Mouse (Mus musculus): ENCODE data around the gene Tuba4a. TPM values are rescaled to one million over a fixed set of nuclear protein-coding genes. Genes with fewer than 3 reads are reported as not detected.

Gene Tuba4a
- total and polyA plus RNA-seq, 2 experiments from 2014 or later = 87.0 to 165 TPM

- no peaks in the 10 kb centered on the region for H3K36me3 ChIP-seq (ENCODE audit: insufficient read depth, low read length)
- DNase-seq (ENCODE audit: low spot score) (no peak), ATAC-seq (ENCODE audit: low FRiP score) (no peak)
- no peak overlapping the region for H3K27ac ChIP-seq (ENCODE audit: low read depth, low read length)
- H3K4me1 ChIP-seq (ENCODE audit: insufficient read depth, low read length) = 0 out of 2 replicates have a peak, but pooled peaks cover 4% of the 10 kb centered on the region
- no peak overlapping the region for H3K9ac ChIP-seq (replicated peaks; ENCODE audit: low read length, poor library complexity, severe bottlenecking)
- H3K4me2 ChIP-seq (ENCODE audit: low read depth, low read length, poor library complexity, severe bottlenecking) = no peak overlapping the region
- peaks cover 12% of the 10 kb centered on the region for H3K27me3 ChIP-seq (ENCODE audit: insufficient read depth, low read length)
- no peaks in the 10 kb centered on the region for H3K9me3 ChIP-seq (ENCODE audit: low read length)
- no peak overlapping the region for H3K4me3 ChIP-seq (ENCODE audit: low read depth, low read length)
- no peak for TF ChIP-seq CTCF (IDR thresholded peaks at IDR 0.05)
- WGBS = 65% methylated on average over 6 of the region's 6 CpGs
Observed at GRCm38 (mm10) chr1:75223532-75223931, 3.9 kb upstream of the Tuba4a start.

- TF ChIP-seq CTCF (IDR thresholded peaks at IDR 0.05) = no peak
- H3K27ac ChIP-seq (ENCODE audit: low read depth, low read length) = no peak overlapping the region
- 76% methylated on average over 6 of the region's 6 CpGs for WGBS
- H3K4me2 ChIP-seq (ENCODE audit: low read depth, low read length, poor library complexity, severe bottlenecking) = no peak overlapping the region
- no peaks in the 10 kb centered on the region for H3K9me3 ChIP-seq (ENCODE audit: low read length)
- peaks cover 12% of the 10 kb centered on the region for H3K27me3 ChIP-seq (ENCODE audit: insufficient read depth, low read length)
- no peak overlapping the region for H3K4me3 ChIP-seq (ENCODE audit: low read depth, low read length)
- H3K9ac ChIP-seq (replicated peaks; ENCODE audit: low read length, poor library complexity, severe bottlenecking) = no peak overlapping the region
- H3K36me3 ChIP-seq (ENCODE audit: insufficient read depth, low read length) = no peaks in the 10 kb centered on the region
- ATAC-seq (ENCODE audit: low FRiP score) = no peak
- 0 out of 2 replicates have a peak, but pooled peaks cover 4% of the 10 kb centered on the region for H3K4me1 ChIP-seq (ENCODE audit: insufficient read depth, low read length)
- DNase-seq (ENCODE audit: low spot score) = no peak
Observed at GRCm38 (mm10) chr1:75222926-75223325, 3.3 kb upstream of the Tuba4a start.

GRCm38 (mm10) chr1:75221538-75221937, 1.9 kb upstream of the Tuba4a start:
- Histone ChIP-seq H3K9me3 (ENCODE audit: low read length) (no peaks in the 10 kb centered on the region), H3K36me3 (ENCODE audit: insufficient read depth, low read length) (no peaks in the 10 kb centered on the region), H3K27ac (ENCODE audit: low read depth, low read length) (no peak overlapping the region), H3K9ac (replicated peaks; ENCODE audit: low read length, poor library complexity, severe bottlenecking) (no peak overlapping the region), H3K4me1 (ENCODE audit: insufficient read depth, low read length) (0 out of 2 replicates have a peak, but pooled peaks cover 4% of the 10 kb centered on the region), H3K4me2 (ENCODE audit: low read depth, low read length, poor library complexity, severe bottlenecking) (no peak overlapping the region), H3K4me3 (ENCODE audit: low read depth, low read length) (no peak overlapping the region), H3K27me3 (ENCODE audit: insufficient read depth, low read length) (peaks cover 12% of the 10 kb centered on the region)
- WGBS = 86% methylated on average over 3 of the region's 3 CpGs
- TF ChIP-seq CTCF (IDR thresholded peaks at IDR 0.05) = no peak
- DNase-seq (ENCODE audit: low spot score) (no peak), ATAC-seq (ENCODE audit: low FRiP score) (no peak)

- ATAC-seq (ENCODE audit: low FRiP score) = peak; percentile 90
- TF ChIP-seq CTCF (IDR thresholded peaks at IDR 0.05) = peak; percentile 45
- H3K27me3 ChIP-seq (ENCODE audit: insufficient read depth, low read length) = peaks cover 12% of the 10 kb centered on the region
- peak overlapping the region; percentile 73 for H3K9ac ChIP-seq (replicated peaks; ENCODE audit: low read length, poor library complexity, severe bottlenecking)
- H3K36me3 ChIP-seq (ENCODE audit: insufficient read depth, low read length) = peaks cover 11% of the 10 kb centered on the region; the same call in 1 of the 2 replicates
- no peak overlapping the region for H3K27ac ChIP-seq (ENCODE audit: low read depth, low read length)
- peak overlapping the region; percentile 61 for H3K4me3 ChIP-seq (ENCODE audit: low read depth, low read length)
- H3K4me2 ChIP-seq (ENCODE audit: low read depth, low read length, poor library complexity, severe bottlenecking) = peak overlapping the region; percentile 99
- 0 out of 2 replicates have a peak, but pooled peaks cover 4% of the 10 kb centered on the region for H3K4me1 ChIP-seq (ENCODE audit: insufficient read depth, low read length)
- 0% methylated on average over 24 of the region's 24 CpGs for WGBS
- DNase-seq (ENCODE audit: low spot score) = peak; percentile 87
- no peaks in the 10 kb centered on the region for H3K9me3 ChIP-seq (ENCODE audit: low read length)
Observed at GRCm38 (mm10) chr1:75219078-75219477, 587 bp downstream of the Tuba4a start.

GRCm38 (mm10) chr1:75218227-75219001, 1.3 kb downstream of the Tuba4a start:
- H3K9ac ChIP-seq (replicated peaks; ENCODE audit: low read length, poor library complexity, severe bottlenecking) = peak overlapping the region; percentile 73

GRCm38 (mm10) chr1:75217893-75218226, 1.8 kb downstream of the Tuba4a start:
- Histone ChIP-seq H3K9me3 (ENCODE audit: low read length) (no peaks in the 10 kb centered on the region), H3K27ac (ENCODE audit: low read depth, low read length) (no peak overlapping the region), H3K4me3 (ENCODE audit: low read depth, low read length) (peak overlapping the region; percentile 61), H3K4me1 (ENCODE audit: insufficient read depth, low read length) (0 out of 2 replicates have a peak, but pooled peaks cover 4% of the 10 kb centered on the region), H3K4me2 (ENCODE audit: low read depth, low read length, poor library complexity, severe bottlenecking) (peak overlapping the region; percentile 99), H3K27me3 (ENCODE audit: insufficient read depth, low read length) (peaks cover 12% of the 10 kb centered on the region), H3K9ac (replicated peaks; ENCODE audit: low read length, poor library complexity, severe bottlenecking) (peak overlapping the region; percentile 73; the same call in 1 of the 2 replicates), H3K36me3 (ENCODE audit: insufficient read depth, low read length) (peaks cover 19% of the 10 kb centered on the region)
- DNase-seq (ENCODE audit: low spot score) (no peak), ATAC-seq (ENCODE audit: low FRiP score) (no peak)
- TF ChIP-seq CTCF (IDR thresholded peaks at IDR 0.05) = no peak
- WGBS = 5% methylated on average over 6 of the region's 6 CpGs

More at GRCm38 (mm10) chr1:75218227-75219001, 1.3 kb downstream of the Tuba4a start:
- DNase-seq (ENCODE audit: low spot score) (no peak), ATAC-seq (ENCODE audit: low FRiP score) (peak; percentile 32; the same call in 1 of the 2 replicates)
- no peak overlapping the region for H3K27ac ChIP-seq (ENCODE audit: low read depth, low read length)
- peaks cover 12% of the 10 kb centered on the region for H3K27me3 ChIP-seq (ENCODE audit: insufficient read depth, low read length)
- 2% methylated on average over 38 of the region's 38 CpGs for WGBS
- no peak for TF ChIP-seq CTCF (IDR thresholded peaks at IDR 0.05)
- peak overlapping the region; percentile 99 for H3K4me2 ChIP-seq (ENCODE audit: low read depth, low read length, poor library complexity, severe bottlenecking)
- H3K4me3 ChIP-seq (ENCODE audit: low read depth, low read length) = peak overlapping the region; percentile 61
- 0 out of 2 replicates have a peak, but pooled peaks cover 4% of the 10 kb centered on the region for H3K4me1 ChIP-seq (ENCODE audit: insufficient read depth, low read length)
- peaks cover 18% of the 10 kb centered on the region for H3K36me3 ChIP-seq (ENCODE audit: insufficient read depth, low read length)
- no peaks in the 10 kb centered on the region for H3K9me3 ChIP-seq (ENCODE audit: low read length)
